Comparison of ENCODE assay signal across 8 mouse cellular contexts in the genomic region with DNA sequence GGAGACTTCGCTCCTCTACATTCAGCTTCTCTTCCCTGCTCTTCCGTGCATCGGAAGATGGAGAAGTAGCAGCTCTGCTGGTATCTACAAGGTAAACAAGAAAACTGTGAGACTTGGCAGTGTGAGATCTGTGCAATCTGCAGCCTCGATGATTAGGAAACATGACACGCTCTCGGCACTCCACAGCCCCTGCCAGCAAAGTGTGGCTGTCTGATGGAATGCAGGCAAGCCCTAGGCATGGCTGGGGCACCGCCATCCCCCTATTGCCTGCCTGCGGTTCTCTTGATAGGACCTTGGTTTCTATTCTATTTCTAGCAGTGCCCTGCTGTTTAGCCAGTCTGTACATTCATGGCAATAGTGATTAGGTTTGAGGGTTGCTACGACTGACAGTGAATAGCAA. TPM values are rescaled to one million over a fixed set of nuclear protein-coding genes. Genes with fewer than 3 reads are reported as not detected.
DNase-seq lines count a peak whose midpoint lies in the region; ATAC-seq and TF ChIP-seq lines count a peak whose summit lies in the region.

No protein-coding gene starts in this region.

- WGBS in heart, embryonic 11.5 days (ENCODE audit: insufficient replicate concordance) = 8% methylated on average over 9 of the region's 9 CpGs
- WGBS in embryonic facial prominence, embryonic 14.5 days = 39% methylated on average over 9 of the region's 9 CpGs
- WGBS in liver, adult 2 months = 34% methylated on average over 9 of the region's 9 CpGs

- no peak for ATAC-seq in heart, embryonic 11.5 days (replicated peaks; ENCODE audit: insufficient number of reproducible peaks, low FRiP score, low TSS enrichment)
- peak; percentile 74 for ATAC-seq in embryonic facial prominence, embryonic 14.5 days (ENCODE audit: low read depth)

- H3K79me2 ChIP-seq in liver, adult 2 months (ENCODE audit: control insufficient read depth, insufficient read depth, low read length) = no peaks in the 10 kb centered on the region

- no peak overlapping the region for H3K27ac ChIP-seq in heart, embryonic 11.5 days (ENCODE audit: low read depth, low read length)
- H3K27ac ChIP-seq in embryonic facial prominence, embryonic 14.5 days (replicated peaks; ENCODE audit: low read depth, low read length) = peak overlapping the region; percentile 59; the same call in 1 of the 2 replicates
- no peak overlapping the region for H3K27ac ChIP-seq in liver, adult 2 months (replicated peaks; ENCODE audit: insufficient read depth, low read depth, low read length)

- no peaks in the 10 kb centered on the region for H3K9me3 ChIP-seq in heart, embryonic 11.5 days (replicated peaks; ENCODE audit: control insufficient read depth, low read length)
- no peaks in the 10 kb centered on the region for H3K9me3 ChIP-seq in embryonic facial prominence, embryonic 14.5 days (ENCODE audit: control insufficient read depth, low read length)

- DNase-seq in heart, adult 8-10 months (ENCODE audit: low spot score) = no peak
- DNase-seq in Muller cell, postnatal 12 days (ENCODE audit: inconsistent ontology term) = peak; percentile 76
- peak; percentile 84 for DNase-seq in embryonic facial prominence, embryonic 14.5 days (ENCODE audit: low spot score)
- peak; percentile 45 for DNase-seq in liver, adult 2 months (ENCODE audit: extremely low read depth, low read depth, low spot score)
- no peak for DNase-seq in urinary bladder, postnatal 25 days (ENCODE audit: low spot score)
- DNase-seq in natural killer cell, adult 2 months (ENCODE audit: low spot score in 2 of 2) = no peak
- no peak for DNase-seq in layer of hippocampus, postnatal 36 days

- H3K4me2 ChIP-seq in heart, embryonic 11.5 days = peak overlapping the region; percentile 42
- no peak overlapping the region for H3K4me2 ChIP-seq in embryonic facial prominence, embryonic 14.5 days (ENCODE audit: low read depth, low read length)

- no peak overlapping the region for H3K9ac ChIP-seq in heart, embryonic 11.5 days (ENCODE audit: low read depth, low read length)
- no peak overlapping the region for H3K9ac ChIP-seq in embryonic facial prominence, embryonic 14.5 days (ENCODE audit: low read depth, low read length)
- H3K9ac ChIP-seq in liver, adult 2 months (ENCODE audit: low read depth, low read length) = no peak overlapping the region

- H3K4me3 ChIP-seq in heart, embryonic 11.5 days (ENCODE audit: low read depth, low read length) = no peak overlapping the region
- no peak overlapping the region for H3K4me3 ChIP-seq in embryonic facial prominence, embryonic 14.5 days (ENCODE audit: low read depth, low read length)
- H3K4me3 ChIP-seq in liver, adult 2 months (ENCODE audit: insufficient read depth, low read depth, low read length) = no peak overlapping the region

- no peaks in the 10 kb centered on the region for H3K36me3 ChIP-seq in heart, embryonic 11.5 days (ENCODE audit: control insufficient read depth, insufficient read depth, low read length)
- H3K36me3 ChIP-seq in embryonic facial prominence, embryonic 14.5 days (ENCODE audit: control insufficient read depth, insufficient read depth, low read length) = no peaks in the 10 kb centered on the region
- H3K36me3 ChIP-seq in liver, adult 2 months (ENCODE audit: control insufficient read depth, insufficient read depth, low read length) = no peaks in the 10 kb centered on the region

- no peak for TF ChIP-seq CTCF in liver, adult 2 months (IDR thresholded peaks at IDR 0.05; ENCODE audit: low read depth, low read length)

- no peak for TF ChIP-seq POLR2A in liver, adult 2 months (IDR thresholded peaks at IDR 0.05; ENCODE audit: extremely low read depth, insufficient read depth, low read length)

- H3K27me3 ChIP-seq in heart, embryonic 11.5 days (ENCODE audit: control insufficient read depth, insufficient read depth, low read length) = peaks cover 9% of the 10 kb centered on the region
- H3K27me3 ChIP-seq in embryonic facial prominence, embryonic 14.5 days (replicated peaks; ENCODE audit: control insufficient read depth, insufficient read depth, low read length) = no peaks in the 10 kb centered on the region
- no peaks in the 10 kb centered on the region for H3K27me3 ChIP-seq in liver, adult 2 months (ENCODE audit: control insufficient read depth, insufficient read depth, low read length)

- H3K4me1 ChIP-seq in heart, embryonic 11.5 days (ENCODE audit: control insufficient read depth, insufficient read depth, low read length) = peaks cover 32% of the 10 kb centered on the region
- H3K4me1 ChIP-seq in embryonic facial prominence, embryonic 14.5 days (ENCODE audit: control insufficient read depth, insufficient read depth, low read length) = peaks cover 31% of the 10 kb centered on the region
- H3K4me1 ChIP-seq in liver, adult 2 months (ENCODE audit: control insufficient read depth, insufficient read depth, low read length) = peaks cover 5% of the 10 kb centered on the region; the same call in 1 of the 2 replicates

RNA-seq across cellular contexts. Expression of gene Ptpre, which starts 59.7 kb away (rescaled TPM):
- 1.3 and 1.7 TPM in 2 replicates for polyA plus RNA-seq in heart, embryonic 11.5 days (2014; fragmentation: Nextera tagmentation; extraction: Ambion mirVana)
- 1 to 10 TPM; 1.9 to 3.8 (median 2.5) TPM for total RNA-seq in heart, adult 8-10 months (2022)
- 3.9 and 4.1 TPM in 2 replicates for polyA plus RNA-seq in embryonic facial prominence, embryonic 14.5 days (2014; fragmentation: Nextera tagmentation; extraction: Ambion mirVana)
- total RNA-seq in liver, adult 2 months (2014; rRNA removed) = 1.1 and 2.1 TPM in 2 replicates
- 0.52 and 0.75 TPM in 2 replicates for polyA plus RNA-seq in liver, adult 2 months (2012; rRNA removed)
- total RNA-seq in layer of hippocampus, postnatal 36 days (2021) = 10 to 100 TPM; 47.0 to 53.8 TPM

Comparison
In these comparisons a context has a peak if more than half of its experiments do, and no peak if none do; other contexts are left out.
1. DNase-seq: peak in Muller cell, postnatal 12 days (single experiment), embryonic facial prominence, embryonic 14.5 days (single experiment) and liver, adult 2 months (single experiment); none in heart, adult 8-10 months (single experiment), urinary bladder, postnatal 25 days (single experiment), natural killer cell, adult 2 months (0 of 2) and layer of hippocampus, postnatal 36 days (0 of 2).
2. RNA of gene Ptpre, which starts 59.7 kb away (total RNA-seq): 47.0 to 53.8 TPM in layer of hippocampus, postnatal 36 days; 1.9 to 3.8 TPM in heart, adult 8-10 months and 1.1 to 2.1 TPM in liver, adult 2 months; every median in the first group is over 4 times any median in the second.